Mouse (Mus musculus) kidney, embryonic 14.5 days (tissue): ENCODE measurements around the gene Vip. TPM values are rescaled to one million over a fixed set of nuclear protein-coding genes. Genes with fewer than 3 reads are reported as not detected.

Experiments used
- polyA plus RNA-seq: library from polyadenylated mRNA; unstranded; fragments of >200 nt; fragmentation: Nextera tagmentation; extraction: Ambion mirVana; gene quantifications from 2 replicates; pipeline ENCODE4 v1.2.1, GENCODE M21; 2014

Gene Vip
- polyA plus RNA-seq, 1 experiment from 2014 or later = 1.2 TPM

Other genes starting within 250 kb of the Vip start
- gene Syne1, start 87.7 kb upstream of the Vip start, polyA plus RNA-seq = 3.6 and 5.8 TPM in 2 replicates
- 6.1 and 6.6 TPM in 2 replicates for gene Myct1, start 45.4 kb upstream of the Vip start, polyA plus RNA-seq
- gene Fbxo5, start 166.4 kb downstream of the Vip start, polyA plus RNA-seq = 79.0 and 85.1 TPM in 2 replicates
- gene Mtrf1l, start 184.7 kb downstream of the Vip start, polyA plus RNA-seq = 18.9 and 19.4 TPM in 2 replicates